Mouse (Mus musculus) left cerebral cortex, adult 9 months (tissue): Measurements from ENCODE around the gene Alk.

ENCODE experiments used
- DNase-seq, 2 experiments: peaks; one replicate each; pipeline ENCODE4 v3.0.0; 2022; ENCODE audit warnings: low spot score in 2 of 2

Alk gene

DNA sequence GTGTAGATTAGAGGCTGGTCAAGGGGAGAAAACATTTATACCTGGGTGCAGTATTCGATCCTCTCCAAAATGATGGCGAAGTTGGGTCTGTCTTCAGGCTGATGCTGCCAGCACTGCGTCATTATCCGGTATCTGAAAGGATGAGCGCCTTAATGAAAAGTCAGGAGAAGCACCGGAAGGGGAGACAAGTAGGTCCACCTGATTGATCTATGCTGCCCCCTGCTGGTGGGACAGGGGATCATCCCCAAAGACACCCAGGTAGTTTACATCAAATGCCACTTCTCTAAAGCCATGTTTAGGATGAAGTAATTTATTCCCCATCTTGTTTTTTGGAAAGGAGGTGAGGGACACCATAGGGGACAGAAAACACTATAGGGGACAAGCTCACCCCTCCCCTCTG lies 730.4 kb downstream of the Alk start:
- DNase-seq, result peak in 1 of 2 experiments; percentile 54

DNA sequence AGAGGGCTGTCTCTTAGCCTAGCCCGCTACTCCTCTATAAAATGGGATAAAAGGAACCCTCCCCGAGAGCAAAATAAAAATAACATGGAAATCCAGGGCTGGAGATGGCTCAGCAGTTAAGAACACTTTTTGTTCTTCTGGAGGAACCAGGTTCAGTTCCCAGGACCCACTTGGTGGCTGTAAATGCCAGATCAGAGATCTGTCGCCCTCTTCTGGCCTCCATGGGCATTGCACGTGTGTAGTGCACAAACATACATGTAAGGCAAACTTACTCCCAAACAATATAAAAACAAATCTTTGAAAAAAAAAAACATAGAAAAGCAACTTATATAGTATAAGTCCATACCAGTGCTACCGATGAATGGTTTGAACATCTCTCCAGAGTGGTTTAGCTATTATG lies 731.5 kb downstream of the Alk start:
- no peak for DNase-seq

DNA sequence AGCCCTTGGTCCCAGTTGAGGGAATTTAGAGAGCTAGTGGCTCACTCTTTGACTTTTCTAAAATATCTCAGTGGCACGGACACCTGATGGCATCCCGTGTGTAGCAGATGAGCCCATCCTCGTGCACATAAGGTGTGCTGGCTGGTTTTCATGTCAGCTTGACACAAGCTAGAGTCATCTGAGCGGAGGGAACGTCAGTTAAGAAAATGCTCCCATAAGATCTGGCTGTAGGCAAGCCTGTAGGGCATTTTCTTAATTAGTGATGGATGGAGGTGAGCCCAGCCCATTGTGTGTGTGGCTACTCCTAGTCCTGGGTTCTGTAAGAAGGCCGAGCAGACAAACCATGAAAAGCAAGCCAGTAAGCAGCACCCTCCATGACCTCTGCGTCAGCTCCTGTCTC lies 732.4 kb downstream of the Alk start:
- no peak for DNase-seq

DNA sequence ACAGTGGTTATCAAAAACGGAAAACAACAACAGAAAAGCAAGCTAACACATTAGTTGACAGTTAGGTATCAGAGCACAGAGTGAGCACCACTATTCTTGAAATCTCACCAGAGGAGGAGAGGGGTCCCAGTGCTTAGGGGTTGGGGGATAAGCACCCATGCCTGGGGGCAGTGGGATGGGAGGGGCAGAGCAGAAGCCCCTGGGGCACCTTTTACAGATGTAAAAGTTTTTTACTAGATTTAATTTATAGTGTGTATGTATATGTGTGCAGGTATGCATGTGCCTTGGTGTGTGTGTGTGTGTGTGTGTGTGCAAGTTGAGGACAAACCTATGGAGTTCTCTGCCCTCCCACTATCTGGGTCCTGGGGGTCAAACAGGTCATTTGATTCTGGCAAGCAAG lies 733.8 kb downstream of the Alk start:
- DNase-seq, result no peak

DNA sequence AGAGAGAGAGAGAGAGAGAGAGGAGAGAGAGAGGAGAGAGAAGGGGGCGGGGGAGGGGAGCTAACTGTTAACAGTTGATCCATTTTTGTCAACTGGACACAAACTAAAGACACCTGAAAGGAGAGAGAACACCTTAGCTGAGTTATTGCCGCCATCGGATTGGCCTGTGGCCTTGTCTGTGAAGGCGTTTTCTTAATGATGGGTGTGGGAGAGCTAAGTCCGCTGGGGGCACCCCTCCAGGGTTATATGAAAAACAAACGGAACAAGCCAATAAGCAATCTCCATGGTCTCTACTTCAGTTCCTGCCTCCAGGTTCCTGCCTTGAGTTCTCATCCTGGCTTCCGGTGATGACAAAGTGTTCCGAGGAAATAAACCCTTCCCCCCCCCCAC lies 734.2 kb downstream of the Alk start:
- DNase-seq, result no peak

DNA sequence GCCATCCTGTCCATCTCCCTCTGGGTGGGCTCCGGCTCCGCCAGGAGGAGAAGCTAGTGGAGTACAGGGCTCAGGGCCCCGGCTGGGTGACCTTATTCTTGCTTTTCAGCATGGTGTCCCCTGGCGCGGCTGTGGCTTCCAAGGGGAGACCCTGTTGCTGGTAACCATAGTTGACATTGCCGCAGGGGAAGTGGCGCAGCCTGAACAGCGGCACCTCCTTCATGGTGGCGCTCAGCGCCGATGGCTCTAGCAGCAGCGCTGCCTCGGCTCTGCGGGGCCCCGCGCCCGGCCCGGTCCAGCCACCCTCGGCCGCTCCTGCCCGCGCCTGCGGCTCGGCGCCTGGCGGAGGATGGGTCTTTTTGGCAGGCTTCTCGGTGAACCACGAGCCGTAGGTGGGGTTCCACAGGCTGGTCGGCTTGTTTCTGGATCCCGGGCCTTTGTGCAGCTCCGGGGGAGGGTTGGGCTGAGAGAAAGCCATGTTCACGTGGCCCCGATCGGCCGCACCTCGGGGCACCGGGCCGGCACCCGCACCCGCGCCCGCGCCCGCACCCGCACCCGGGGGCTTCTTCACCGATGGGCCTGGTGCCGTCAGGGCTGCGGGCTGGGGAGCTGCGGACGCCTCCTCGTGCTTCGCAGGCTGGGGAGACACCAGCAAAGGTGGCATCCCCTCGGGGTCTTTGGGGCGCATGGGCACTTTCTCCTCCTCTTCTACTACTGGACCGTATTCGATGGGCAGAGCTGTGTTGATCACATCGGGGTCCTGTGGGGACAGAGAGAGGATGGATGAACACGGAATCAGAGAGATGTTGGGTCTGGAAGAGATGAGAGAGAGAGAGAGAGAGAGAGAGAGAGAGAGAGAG lies 734.8 kb downstream of the Alk start:
- peak in 1 of 2 experiments; percentile 12 for DNase-seq

DNA sequence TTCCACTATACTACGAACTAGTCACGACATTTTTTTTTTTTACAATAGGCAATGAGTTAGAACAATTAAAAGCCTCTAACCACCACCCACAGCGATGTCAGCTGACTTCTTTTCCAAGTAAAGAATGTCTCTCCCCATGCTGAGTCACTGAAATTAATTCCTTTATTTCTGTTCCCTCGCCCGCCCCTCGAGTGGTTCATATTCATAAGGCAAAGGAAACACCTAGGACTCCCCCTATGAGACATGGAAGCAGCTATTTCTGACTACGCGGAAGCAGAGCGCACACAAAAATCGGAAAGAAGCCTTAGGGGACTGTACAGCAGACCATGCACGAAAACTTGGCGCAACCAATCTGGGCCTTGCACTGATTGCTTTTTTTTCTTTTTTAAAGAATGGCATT lies 735.6 kb downstream of the Alk start:
- DNase-seq, result peak in 1 of 2 experiments; percentile 28

DNA sequence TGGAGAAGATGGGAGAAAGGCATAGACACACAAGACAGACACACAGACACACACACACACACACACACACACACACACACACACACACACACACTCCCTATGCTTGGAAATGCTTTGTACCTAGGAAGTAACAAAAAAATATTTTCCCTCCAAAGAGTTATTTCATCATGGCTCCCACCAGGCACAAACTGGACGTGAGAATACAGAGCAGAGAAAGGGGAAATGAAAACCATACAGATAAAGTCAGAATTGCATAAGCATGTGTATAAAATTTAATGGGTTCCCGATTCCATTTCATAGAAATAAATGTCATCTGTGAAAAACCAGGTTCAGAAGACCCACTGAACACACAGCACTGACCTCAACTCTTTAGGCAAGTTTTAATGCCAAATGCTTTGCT lies 736.5 kb downstream of the Alk start:
- DNase-seq, result no peak

DNA sequence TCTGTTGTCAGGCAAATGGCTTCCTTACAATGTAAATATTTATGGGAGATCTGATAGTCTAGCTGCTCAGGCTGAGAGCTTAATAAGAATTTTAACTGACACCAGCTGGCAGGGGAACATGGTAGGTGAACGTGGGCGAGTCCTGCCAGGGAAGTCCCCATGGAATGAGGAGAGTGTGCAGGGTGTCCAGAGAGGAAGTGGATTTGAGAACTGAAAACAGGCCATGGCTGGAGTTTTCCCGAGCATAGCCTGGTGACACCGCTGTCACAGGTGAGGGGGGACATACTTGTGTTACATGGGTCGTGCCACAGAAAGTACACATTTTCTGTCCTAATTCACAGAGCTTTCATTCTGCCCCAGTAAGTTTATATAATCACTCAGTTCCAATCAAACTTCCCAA lies 739.0 kb downstream of the Alk start:
- no peak for DNase-seq

DNA sequence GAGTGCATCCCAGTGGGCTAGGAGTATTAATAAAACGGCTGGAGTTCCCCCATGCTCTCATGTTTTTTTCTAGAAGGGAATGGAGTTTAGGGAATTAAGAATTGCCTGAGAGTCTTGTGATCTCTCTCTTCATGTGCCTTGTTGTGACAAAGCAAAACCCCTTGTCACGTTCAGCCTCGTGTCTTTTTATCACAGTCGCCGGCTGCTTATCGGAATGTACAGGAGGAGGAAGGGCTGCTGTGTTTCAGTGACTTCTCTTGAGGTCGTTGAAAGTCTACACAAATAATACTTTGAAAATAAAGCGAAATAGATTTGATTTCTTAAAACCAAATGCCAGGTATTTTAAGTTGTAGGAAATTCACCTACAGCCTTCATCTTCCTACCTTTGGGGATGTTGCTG lies 740.4 kb downstream of the Alk start:
- DNase-seq, result no peak

DNA sequence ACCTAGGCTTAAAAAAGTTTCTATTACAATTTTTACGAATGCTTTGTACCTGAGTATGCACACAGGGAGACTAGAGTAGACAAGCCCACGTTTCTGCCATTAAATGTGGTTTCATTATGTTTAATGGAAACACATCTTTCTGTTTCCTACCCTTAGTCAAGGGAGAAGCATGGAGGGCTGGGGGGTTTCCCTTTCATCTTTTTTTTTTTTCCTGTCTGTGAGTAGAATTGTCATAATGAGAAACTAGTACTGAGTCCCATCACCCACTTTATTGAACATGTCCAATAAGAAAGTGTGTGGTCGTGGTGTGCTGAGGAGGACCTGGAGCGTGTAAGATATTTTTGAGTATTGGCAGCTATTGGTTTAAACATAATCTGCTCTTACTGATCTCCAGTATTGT lies 741.5 kb downstream of the Alk start:
- no peak for DNase-seq

DNA sequence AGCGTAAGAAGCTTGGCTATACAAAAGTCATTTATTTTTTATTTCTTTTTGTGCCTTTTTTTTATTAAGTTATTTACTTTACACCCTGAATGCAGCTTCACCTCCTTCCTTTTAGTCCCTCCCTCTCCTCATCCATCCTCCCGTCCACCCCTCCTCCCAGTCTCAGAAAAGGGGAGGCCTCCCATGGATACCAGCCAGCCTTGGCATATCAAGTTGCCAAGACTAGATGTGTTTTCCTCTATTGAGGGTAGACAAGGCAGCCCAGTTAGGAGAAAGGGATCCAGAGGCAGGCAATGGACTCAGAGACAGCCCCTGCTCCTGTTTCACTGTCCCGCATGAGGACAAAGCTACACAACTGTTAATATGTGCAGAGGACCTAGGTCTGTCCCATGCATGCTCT lies 742.2 kb downstream of the Alk start:
- no peak for DNase-seq

DNA sequence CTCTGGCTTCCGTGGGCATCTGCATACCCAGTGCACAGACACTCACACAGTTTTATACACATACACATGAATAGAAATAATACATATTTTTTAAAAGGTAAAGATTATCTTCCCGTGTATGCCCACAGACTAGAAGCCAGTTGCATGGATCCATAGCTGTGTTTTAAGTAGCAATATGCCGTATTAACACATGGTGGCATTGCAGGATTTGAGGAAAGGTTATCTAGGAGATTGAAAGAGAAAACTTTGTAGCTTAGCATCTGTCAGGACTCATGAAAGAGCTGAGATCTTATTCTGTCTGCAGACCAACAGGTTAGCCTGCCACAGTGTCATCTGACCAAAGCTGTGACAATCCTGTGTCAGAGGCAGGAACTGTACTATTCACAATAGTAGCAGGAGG lies 772.5 kb downstream of the Alk start:
- DNase-seq, result no peak

DNA sequence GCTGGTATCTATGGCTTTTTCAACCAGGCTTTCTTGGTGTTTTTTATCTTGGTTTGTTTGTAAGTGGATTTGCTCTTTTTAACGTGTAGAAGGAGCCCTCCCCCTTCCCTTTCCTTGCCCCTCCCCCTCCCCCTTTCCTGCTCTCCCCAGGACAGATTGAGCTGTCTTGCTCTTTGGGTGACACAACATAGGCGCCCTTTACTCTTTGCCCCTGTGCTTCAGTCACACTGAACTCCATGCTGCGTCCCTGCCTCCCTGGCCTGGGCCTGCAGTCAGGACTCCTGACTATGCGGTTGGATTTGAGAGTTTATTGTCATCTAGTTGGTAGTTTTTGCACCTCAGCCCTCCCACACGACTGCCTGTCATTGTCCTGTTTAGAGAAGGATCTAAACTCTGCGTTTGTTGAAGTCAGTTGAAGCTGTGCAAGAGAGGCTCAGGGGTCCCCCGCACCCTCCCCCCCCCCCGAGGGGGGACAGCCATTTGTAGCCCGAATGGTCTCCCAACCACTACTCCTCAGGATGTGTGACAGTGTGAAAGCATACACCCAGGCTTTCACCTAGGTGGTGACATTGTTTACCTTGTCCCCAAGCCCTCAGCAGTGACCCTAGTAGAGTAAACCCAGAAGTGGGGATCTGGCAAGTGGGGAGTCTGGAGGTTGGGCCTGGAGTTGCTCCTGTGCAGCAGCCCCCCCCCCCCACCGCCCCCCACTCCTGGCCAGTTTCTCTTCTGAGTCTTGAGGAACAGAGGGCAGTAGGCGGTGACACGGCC lies 775.6 kb downstream of the Alk start:
- DNase-seq, result no peak

DNA sequence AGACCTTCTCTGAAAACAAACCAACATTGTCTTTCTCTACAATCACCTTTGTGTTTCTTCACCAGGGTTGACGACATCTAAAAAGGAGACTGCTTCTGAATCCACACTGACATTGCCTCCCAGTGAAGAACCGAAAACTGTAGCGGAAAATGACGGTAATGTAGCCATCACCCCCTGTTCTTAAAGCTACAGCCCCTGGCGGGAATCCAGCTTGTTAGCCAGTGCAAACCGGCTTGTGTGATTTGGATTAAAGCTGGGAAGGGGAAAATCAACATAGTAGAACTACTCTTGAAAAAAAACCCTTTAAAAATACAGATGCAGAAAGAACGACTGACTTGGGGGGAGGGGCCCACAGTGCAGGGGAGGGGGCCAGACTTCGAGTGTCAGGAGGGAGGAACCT lies 776.8 kb downstream of the Alk start:
- no peak for DNase-seq

DNA sequence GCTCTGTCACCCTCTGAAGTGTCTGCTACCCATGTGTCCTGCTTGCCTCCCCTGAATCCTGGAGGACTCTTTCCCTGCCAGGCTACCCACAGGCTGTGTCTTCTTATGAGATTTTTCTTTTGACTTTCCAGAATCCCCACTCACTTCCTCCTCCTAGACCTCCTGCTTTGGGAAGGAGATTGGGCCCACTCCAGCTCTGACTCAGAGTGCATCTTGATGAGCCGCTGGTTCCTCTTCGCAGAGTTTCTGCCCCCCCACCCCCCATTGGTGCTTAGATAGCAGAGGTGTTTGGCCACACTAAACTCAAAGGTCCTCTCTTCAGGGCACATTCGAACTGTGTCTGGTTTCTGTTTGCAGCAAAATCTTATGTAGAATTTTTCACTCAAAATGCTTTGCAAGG lies 777.8 kb downstream of the Alk start:
- DNase-seq, result no peak

DNA sequence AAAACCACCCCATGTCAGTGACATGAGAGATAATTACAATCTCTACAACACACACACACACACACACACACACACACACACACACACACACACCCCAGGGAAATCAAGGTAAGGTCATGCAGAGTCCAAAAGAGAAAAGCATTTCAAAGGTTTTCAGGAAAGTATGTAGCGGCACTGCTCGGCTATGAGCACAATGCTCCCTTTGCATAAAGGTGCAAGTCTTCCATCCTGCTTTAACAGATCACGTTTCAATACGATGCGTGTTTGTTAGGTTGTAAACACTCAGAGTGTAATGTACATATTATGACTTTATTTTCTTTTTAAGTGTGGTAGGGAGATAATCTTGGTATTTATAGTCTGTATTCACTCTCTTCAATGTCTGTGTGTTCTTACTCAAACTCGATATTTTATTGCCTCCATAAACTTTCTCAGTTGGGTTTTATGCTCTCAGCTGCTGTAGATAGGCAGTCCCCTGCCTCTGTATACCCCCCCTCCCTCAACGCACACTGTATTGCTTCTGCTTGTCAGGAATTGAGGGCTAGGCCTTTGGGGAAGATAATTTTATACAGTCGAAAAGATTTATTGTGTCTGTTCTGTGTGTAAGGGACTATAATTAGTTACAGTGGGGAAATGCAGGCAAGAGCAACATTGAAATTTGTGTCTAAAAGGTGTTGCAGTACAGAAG lies 780.7 kb downstream of the Alk start:
- no peak for DNase-seq
